Mouse (Mus musculus) forelimb bud, embryonic 11.5 days (tissue): ENCODE data around the gene Olfr1287.

Experiments
- DNase-seq: peaks from one replicate; pipeline ENCODE4 v3.0.0-alpha.2; 2012; ENCODE audit warnings: low read depth, low spot score

The Olfr1287 gene

GRCm38 (mm10) chr2:111448842-111449241, at the start of gene Olfr1287:
Gene Olfr1287 (plus strand): TSS chr2:111449142.
- DNase-seq: no peak

DNA sequence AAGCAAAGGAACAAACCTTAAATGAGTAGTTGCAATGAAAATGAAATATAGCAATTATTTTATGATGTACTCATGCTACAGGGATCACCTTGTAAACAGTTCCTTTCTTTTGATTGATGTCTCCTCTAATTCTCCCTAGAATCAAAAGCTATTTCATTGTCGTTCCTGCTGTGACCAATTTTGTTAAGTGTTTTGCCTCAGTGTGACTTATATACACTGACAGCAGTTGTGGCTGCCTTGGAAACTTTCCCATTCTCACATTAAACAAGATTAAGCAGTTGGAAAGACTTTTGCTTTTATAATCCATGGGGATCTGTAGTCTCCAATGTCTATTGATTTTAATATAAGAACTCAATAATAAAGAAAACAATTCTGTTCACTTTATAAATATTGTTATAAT, 26.0 kb upstream of the Olfr1287 start, which contains the start of gene Olfr1286:
TSS of gene Olfr1286 (minus strand) at position 185 of the 400 bp plus-strand sequence.
- DNase-seq: no peak

DNA sequence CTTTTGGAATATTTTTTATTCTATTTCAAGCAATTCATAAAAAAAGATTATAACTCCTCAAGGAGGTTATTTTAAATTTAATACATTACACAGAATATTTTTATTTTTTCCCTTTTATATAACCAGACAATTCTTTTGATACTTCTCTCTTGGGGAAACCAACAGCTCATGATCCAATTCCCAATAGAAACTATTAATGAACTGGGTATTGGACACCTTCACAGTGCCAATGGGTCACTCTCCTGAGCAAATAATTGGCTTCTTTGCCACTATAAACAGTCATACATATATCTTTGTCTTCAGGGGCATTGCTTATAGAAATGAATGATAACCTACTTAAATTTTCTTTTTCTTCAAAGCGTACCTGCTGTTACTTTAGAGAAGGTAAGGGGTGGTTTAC, 24.9 kb downstream of the Olfr1287 start, which contains the start of gene Olfr1288:
TSS of gene Olfr1288 (plus strand) at position 301 of the 400 bp plus-strand sequence.
- DNase-seq: no peak

DNA sequence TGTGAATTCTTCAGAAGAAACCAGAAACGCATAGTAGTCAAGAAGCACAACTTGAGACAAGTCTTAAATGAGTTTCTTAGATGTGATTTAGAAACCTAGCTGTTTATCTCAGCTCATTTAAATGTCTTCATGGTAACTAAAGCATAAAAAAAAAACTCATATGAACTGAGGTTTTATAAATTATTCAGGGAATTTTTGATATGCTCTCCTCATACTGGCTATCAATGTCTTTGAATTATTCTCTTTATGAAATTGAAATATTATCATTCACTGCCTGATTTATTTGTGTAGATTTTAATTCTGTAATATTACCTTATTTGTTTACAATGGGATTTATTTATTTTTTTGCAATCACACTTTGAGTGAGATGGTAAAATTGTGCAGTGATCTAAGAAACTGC, 31.6 kb downstream of the Olfr1287 start, which contains the start of gene Olfr1289:
TSS of gene Olfr1289 (plus strand) at position 301 of the 400 bp plus-strand sequence.
- no peak for DNase-seq

DNA sequence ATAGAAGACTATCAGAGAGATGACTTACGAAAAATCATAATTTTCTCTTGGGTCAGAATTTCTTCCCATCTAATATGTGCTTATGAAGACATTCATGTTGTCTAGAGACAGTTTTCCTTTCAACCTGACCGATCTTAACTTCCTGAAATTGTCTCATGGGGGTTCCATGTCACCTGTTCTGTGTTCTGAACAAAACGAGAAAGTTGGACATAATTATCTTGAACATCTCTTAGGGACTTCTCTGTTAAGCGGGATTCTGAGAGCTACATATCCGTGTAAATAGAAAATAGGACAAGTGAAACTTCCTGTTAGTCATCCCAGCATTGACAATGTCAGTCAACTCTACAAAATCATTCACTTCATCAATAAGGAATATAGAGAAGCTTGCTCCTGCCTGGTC, 44.8 kb downstream of the Olfr1287 start, which contains the start of gene Olfr1290:
TSS of gene Olfr1290 (minus strand) at position 101 of the 400 bp plus-strand sequence.
- no peak for DNase-seq

DNA sequence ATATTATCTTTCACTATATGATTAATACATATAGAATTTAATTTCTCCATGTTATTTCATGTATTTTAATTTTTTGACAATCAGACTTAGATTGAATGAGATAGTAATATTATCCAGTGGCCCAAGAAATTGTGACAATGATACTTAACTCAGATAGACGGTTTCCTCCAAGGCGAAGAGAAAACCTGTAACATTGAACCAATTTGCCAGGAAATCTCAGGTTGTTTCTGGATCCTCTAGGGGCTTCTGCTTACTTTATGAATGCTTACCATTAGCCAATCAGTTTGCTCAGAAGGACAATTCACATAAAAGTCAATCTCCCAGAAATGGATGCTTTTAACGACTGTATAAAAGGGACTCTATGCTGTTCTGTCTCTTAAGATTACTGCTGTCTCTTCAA, 47.9 kb downstream of the Olfr1287 start, which contains the start of gene Olfr1291-ps1:
TSS of gene Olfr1291-ps1 (plus strand) at position 301 of the 400 bp plus-strand sequence.
- DNase-seq: no peak
